Mouse (Mus musculus) MEL (cell line): ENCODE measurements at regions not wholly inside any gene's neighbourhood (a gene's known extent, or its start where the extent isn't known, plus 50 kb on each side); places are given as distances from the start of the nearest gene placed in this dataset.

Experiments used
- DNase-seq: peaks from one replicate; pipeline ENCODE4 v3.0.0; 2011; ENCODE audit warnings: low read depth, low spot score
- H3K27ac ChIP-seq: 2 replicates; pipeline ENCODE4 v1.5.1; 2012; ENCODE audit warnings: low read depth, mild to moderate bottlenecking, control low read depth, low read length, moderate library complexity; ENCODE audit not compliant: control insufficient read depth
- H3K27me3 ChIP-seq, 2 experiments: fragments of 150-350 bp in 1 of 2; sonication (generic) in 1 of 2; 2 replicates each; pipeline ENCODE4 v1.6.1; 2012; ENCODE audit warnings: low read length in 2 of 2, mild to moderate bottlenecking in 2 of 2, improper control_type of control experiment in 1 of 2, moderate library complexity in 1 of 2; ENCODE audit not compliant: insufficient read depth in 2 of 2, control insufficient read depth in 1 of 2
- H3K36me3 ChIP-seq, 2 experiments: 2 replicates each; pipeline ENCODE4 v1.6.1; 2012 to 2014; ENCODE audit warnings: low read length in 2 of 2, improper control_type of control experiment in 1 of 2, inconsistent platforms in 1 of 2, mild to moderate bottlenecking in 1 of 2; ENCODE audit not compliant: insufficient read depth in 2 of 2, control insufficient read depth in 1 of 2
- H3K4me1 ChIP-seq, 2 experiments: fragments of 150-350 bp in 1 of 2; sonication (generic) in 1 of 2; 2 replicates each; pipeline ENCODE4 v1.6.1; 2012; ENCODE audit warnings: low read length in 2 of 2, improper control_type of control experiment in 1 of 2, mild to moderate bottlenecking in 1 of 2; ENCODE audit not compliant: insufficient read depth in 2 of 2, control insufficient read depth in 1 of 2
- H3K4me3 ChIP-seq, 2 experiments: fragments of 150-350 bp in 1 of 2; sonication (generic) in 1 of 2; 2 replicates each; pipeline ENCODE4 v1.5.1; 2012; ENCODE audit warnings: low read depth in 2 of 2, low read length in 2 of 2, mild to moderate bottlenecking in 2 of 2, moderate library complexity in 2 of 2, control low read depth in 1 of 2, improper control_type of control experiment in 1 of 2; ENCODE audit not compliant: control insufficient read depth in 1 of 2, insufficient read depth in 1 of 2
- H3K79me2 ChIP-seq: 2 replicates; pipeline ENCODE4 v1.6.1; 2012; ENCODE audit warnings: mild to moderate bottlenecking, low read length, moderate library complexity; ENCODE audit not compliant: control insufficient read depth, poor library complexity, insufficient read depth
- H3K9ac ChIP-seq: 2 replicates; pipeline ENCODE4 v1.6.1; 2012; ENCODE audit warnings: low read depth, mild to moderate bottlenecking, control low read depth, low read length, moderate library complexity; ENCODE audit not compliant: control insufficient read depth, poor library complexity, severe bottlenecking
- H3K9me3 ChIP-seq: fragments of 150-350 bp; sonication (generic); replicated peaks from 2 replicates; pipeline ENCODE4 v1.6.1; 2012; ENCODE audit warnings: mild to moderate bottlenecking, low read length, improper control_type of control experiment, moderate library complexity; ENCODE audit not compliant: insufficient read depth
- BHLHE40 ChIP-seq: IDR thresholded peaks from 2 replicates; pipeline ENCODE4 v1.6.1; 2012; ENCODE audit warnings: low read depth, mild to moderate bottlenecking, inconsistent platforms, low read length, improper control_type of control experiment, borderline replicate concordance
- CHD1 ChIP-seq: IDR thresholded peaks from 2 replicates; pipeline ENCODE4 v1.6.1; 2012; ENCODE audit warnings: low read depth, mild to moderate bottlenecking, inconsistent platforms, low read length, improper control_type of control experiment
- E2F4 ChIP-seq: IDR thresholded peaks from 2 replicates; pipeline ENCODE4 v1.6.1; 2011; ENCODE audit warnings: low read depth, low read length, improper control_type of control experiment, borderline replicate concordance
- ELF1 ChIP-seq: IDR thresholded peaks from 2 replicates; pipeline ENCODE4 v1.6.1; 2014; ENCODE audit warnings: low read depth, mild to moderate bottlenecking, inconsistent platforms, low read length, improper control_type of control experiment, moderate library complexity
- EP300 ChIP-seq, 2 experiments: IDR thresholded peaks; 2 replicates each; pipeline ENCODE4 v1.6.1; 2011; ENCODE audit warnings: improper control_type of control experiment in 2 of 2, low read length in 2 of 2, low read depth in 1 of 2, mild to moderate bottlenecking in 1 of 2
- ETS1 ChIP-seq: IDR thresholded peaks from 2 replicates; pipeline ENCODE4 v1.6.1; 2012; ENCODE audit warnings: low read depth, mild to moderate bottlenecking, inconsistent platforms, low read length, improper control_type of control experiment, moderate library complexity
- GATA1 ChIP-seq: IDR thresholded peaks from 2 replicates; pipeline ENCODE4 v1.6.1; 2011; ENCODE audit warnings: low read depth, low read length, improper control_type of control experiment
- HCFC1 ChIP-seq: IDR thresholded peaks from 2 replicates; pipeline ENCODE4 v1.6.1; 2012; ENCODE audit warnings: low read depth, mild to moderate bottlenecking, inconsistent platforms, low read length, improper control_type of control experiment, moderate library complexity
- KAT2A ChIP-seq: conservative IDR thresholded peaks from 2 replicates; pipeline ENCODE4 v1.6.1; 2012; ENCODE audit warnings: low read depth, low read length, improper control_type of control experiment, inconsistent platforms
- MAX ChIP-seq: IDR thresholded peaks from 2 replicates; pipeline ENCODE4 v1.6.1; 2011; ENCODE audit warnings: low read length, improper control_type of control experiment
- MAZ ChIP-seq: IDR thresholded peaks from 2 replicates; pipeline ENCODE4 v1.6.1; 2012; ENCODE audit warnings: low read depth, mild to moderate bottlenecking, inconsistent platforms, low read length, improper control_type of control experiment
- MXI1 ChIP-seq: IDR thresholded peaks from 2 replicates; pipeline ENCODE4 v1.6.1; 2011; ENCODE audit warnings: mild to moderate bottlenecking, low read depth, low read length, improper control_type of control experiment
- NELFE ChIP-seq: IDR thresholded peaks from 2 replicates; pipeline ENCODE4 v1.6.1; 2011; ENCODE audit warnings: low read depth, low read length, improper control_type of control experiment
- NRF1 ChIP-seq: IDR thresholded peaks from 2 replicates; pipeline ENCODE4 v1.6.1; 2014; ENCODE audit warnings: low read depth, mild to moderate bottlenecking, inconsistent platforms, low read length, improper control_type of control experiment, moderate library complexity; ENCODE audit not compliant: poor library complexity, insufficient read depth, severe bottlenecking
- POLR2A ChIP-seq, 2 experiments: IDR thresholded peaks; 2 replicates each; pipeline ENCODE4 v1.6.1; 2011 to 2012; ENCODE audit warnings: low read length in 2 of 2, mild to moderate bottlenecking in 2 of 2, control low read depth in 1 of 2, improper control_type of control experiment in 1 of 2, low read depth in 1 of 2, moderate library complexity in 1 of 2; ENCODE audit not compliant: control insufficient read depth in 1 of 2, insufficient read depth in 1 of 2, poor library complexity in 1 of 2
- RAD21 ChIP-seq: IDR thresholded peaks from 2 replicates; pipeline ENCODE4 v1.6.1; 2011; ENCODE audit warnings: mild to moderate bottlenecking, low read depth, low read length, improper control_type of control experiment
- TBP ChIP-seq: IDR thresholded peaks from 2 replicates; pipeline ENCODE4 v1.8.0; 2011; ENCODE audit warnings: low read depth, low read length, improper control_type of control experiment
- USF1 ChIP-seq: IDR thresholded peaks from 2 replicates; pipeline ENCODE4 v1.6.1; 2014; ENCODE audit warnings: low read depth, mild to moderate bottlenecking, inconsistent platforms, low read length, improper control_type of control experiment, moderate library complexity
- USF2 ChIP-seq, 2 experiments: IDR thresholded peaks; 2 replicates each; pipeline ENCODE4 v1.6.1; 2011 to 2012; ENCODE audit warnings: improper control_type of control experiment in 2 of 2, low read length in 2 of 2, borderline replicate concordance in 1 of 2, inconsistent platforms in 1 of 2, low read depth in 1 of 2, mild to moderate bottlenecking in 1 of 2; ENCODE audit not compliant: insufficient read depth in 1 of 2
- ZKSCAN1 ChIP-seq: IDR thresholded peaks from 2 replicates; pipeline ENCODE4 v1.6.1; 2012; ENCODE audit warnings: low read depth, mild to moderate bottlenecking, inconsistent platforms, low read length, improper control_type of control experiment, moderate library complexity
- ZMIZ1 ChIP-seq: IDR thresholded peaks from 2 replicates; pipeline ENCODE4 v1.6.1; 2012; ENCODE audit warnings: low read depth, mild to moderate bottlenecking, inconsistent platforms, low read length, improper control_type of control experiment, moderate library complexity
- ZNF384 ChIP-seq: IDR thresholded peaks from 2 replicates; pipeline ENCODE4 v1.6.1; 2012; ENCODE audit warnings: low read depth, mild to moderate bottlenecking, inconsistent platforms, low read length, improper control_type of control experiment

GRCm38 (mm10) chr15:3720668-3721340 is 137.5 kb upstream of the Ghr start:
- Histone ChIP-seq H3K4me3 (no peak overlapping the region), H3K36me3 (no peaks in the 10 kb centered on the region), H3K27ac (no peak overlapping the region), H3K4me1 (no peaks in the 10 kb centered on the region), H3K9ac (no peak overlapping the region), H3K9me3 (no peaks in the 10 kb centered on the region), H3K79me2 (no peaks in the 10 kb centered on the region), H3K27me3 (no peaks in the 10 kb centered on the region)
- TF ChIP-seq USF1 (no peak), USF2 (IDR thresholded peaks at IDR 0.05; ENCODE audit: borderline replicate concordance in 1 of 2, insufficient read depth in 1 of 2, low read depth in 1 of 2, low read length in 2 of 2) (no peak), ZNF384 (no peak), TBP (no peak), CHD1 (no peak)
- DNase-seq: no peak

- Histone ChIP-seq H3K36me3 (no peaks in the 10 kb centered on the region), H3K4me3 (no peak overlapping the region), H3K79me2 (no peaks in the 10 kb centered on the region), H3K9ac (no peak overlapping the region), H3K27ac (no peak overlapping the region), H3K27me3 (no peaks in the 10 kb centered on the region), H3K9me3 (no peaks in the 10 kb centered on the region), H3K4me1 (no peaks in the 10 kb centered on the region)
- no peak for DNase-seq
- TF ChIP-seq NRF1: no peak
- no peak for TF ChIP-seq GATA1
- no peak for TF ChIP-seq USF1
- TF ChIP-seq RAD21: no peak
- TF ChIP-seq BHLHE40: no peak
- TF ChIP-seq HCFC1: no peak
- TF ChIP-seq CHD1: no peak
- TF ChIP-seq, all 39 proteins: peak for 0
Measured at GRCm38 (mm10) chr15:3711764-3712163, 128.5 kb upstream of the Ghr start.

GRCm38 (mm10) chr15:3707089-3708078 is 124.1 kb upstream of the Ghr start:
- no peaks in the 10 kb centered on the region for H3K36me3 ChIP-seq
- TF ChIP-seq NRF1 (no peak), MXI1 (no peak), MAX (no peak), KAT2A (no peak), ZMIZ1 (no peak), MAZ (no peak), POLR2A (IDR thresholded peaks at IDR 0.05; ENCODE audit: control insufficient read depth in 1 of 2, insufficient read depth in 1 of 2, low read depth in 1 of 2, low read length in 2 of 2, poor library complexity in 1 of 2) (no peak), ETS1 (no peak), ELF1 (no peak), CHD1 (no peak), E2F4 (no peak), RAD21 (no peak), NELFE (no peak), USF2 (IDR thresholded peaks at IDR 0.05; ENCODE audit: borderline replicate concordance in 1 of 2, insufficient read depth in 1 of 2, low read depth in 1 of 2, low read length in 2 of 2) (no peak), ZKSCAN1 (no peak), EP300 (IDR thresholded peaks at IDR 0.05; ENCODE audit: low read depth in 1 of 2, low read length in 2 of 2) (no peak)

More at GRCm38 (mm10) chr15:3707089-3708078, 124.1 kb upstream of the Ghr start:
- H3K9ac ChIP-seq: no peak overlapping the region
- H3K79me2 ChIP-seq: no peaks in the 10 kb centered on the region
- H3K27me3 ChIP-seq: no peaks in the 10 kb centered on the region
- no peaks in the 10 kb centered on the region for H3K9me3 ChIP-seq
- no peak overlapping the region for H3K4me3 ChIP-seq
- H3K4me1 ChIP-seq: no peaks in the 10 kb centered on the region
- H3K27ac ChIP-seq: no peak overlapping the region
- no peak for DNase-seq
